Mouse (Mus musculus) kidney, adult 2 months (tissue): ENCODE data around the gene Disc1.

Experiments used
- CTCF ChIP-seq: fragments of 200-500 bp; conservative IDR thresholded peaks from 2 replicates; pipeline ENCODE4 v1.5.1; 2011; ENCODE audit warnings: low read depth, mild to moderate bottlenecking, control low read depth, low read length, moderate library complexity, mixed read lengths; ENCODE audit not compliant: insufficient read depth, insufficient read length
- POLR2A ChIP-seq: fragments of 200-500 bp; IDR thresholded peaks from one replicate; pipeline ENCODE4 v1.6.1; 2011; ENCODE audit warnings: low read depth, low read length, control low read depth

GRCm38 (mm10) chr8:125246737-125247292, 192.8 kb downstream of the Disc1 start:
- TF ChIP-seq CTCF (no peak), POLR2A (no peak)
